Mouse (Mus musculus): Measurements from ENCODE around the gene Rbfox2.
"Not testable (repeated sequence)": the region's sequence is repeated elsewhere in the genome, so short reads cannot be mapped to it uniquely, and the experiment has no call there.

Rbfox2 gene

DNA sequence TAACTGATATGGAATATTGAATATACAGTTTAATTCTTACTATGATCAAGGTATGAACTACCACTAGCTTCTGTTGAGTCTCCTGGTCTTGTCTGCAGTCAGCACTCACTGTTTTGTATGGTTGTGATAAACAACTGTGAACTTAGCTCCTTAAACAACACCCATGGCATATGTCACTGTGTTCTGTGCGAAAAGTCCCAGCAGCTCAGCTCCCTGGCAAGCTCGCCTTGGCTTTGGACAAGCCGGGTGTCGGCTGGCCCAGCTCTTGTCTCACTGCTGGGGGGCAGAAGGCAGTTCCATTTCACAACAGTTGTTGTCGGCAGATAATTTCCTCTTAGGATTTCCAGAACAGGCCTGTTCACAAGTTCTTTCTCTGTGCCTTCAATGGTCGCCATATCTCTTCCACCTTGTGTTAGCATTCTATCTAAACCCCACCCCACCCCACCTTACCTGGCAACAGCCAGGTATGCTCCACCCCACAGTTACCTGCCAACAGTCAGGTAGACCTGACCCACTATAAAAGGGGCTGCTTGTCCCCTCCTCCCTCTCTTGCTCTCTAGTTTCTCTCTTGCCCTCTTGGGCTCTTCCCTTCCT is 241.4 kb downstream of the Rbfox2 start:
- DNase-seq (ENCODE audit: low read depth), result no peak

DNA sequence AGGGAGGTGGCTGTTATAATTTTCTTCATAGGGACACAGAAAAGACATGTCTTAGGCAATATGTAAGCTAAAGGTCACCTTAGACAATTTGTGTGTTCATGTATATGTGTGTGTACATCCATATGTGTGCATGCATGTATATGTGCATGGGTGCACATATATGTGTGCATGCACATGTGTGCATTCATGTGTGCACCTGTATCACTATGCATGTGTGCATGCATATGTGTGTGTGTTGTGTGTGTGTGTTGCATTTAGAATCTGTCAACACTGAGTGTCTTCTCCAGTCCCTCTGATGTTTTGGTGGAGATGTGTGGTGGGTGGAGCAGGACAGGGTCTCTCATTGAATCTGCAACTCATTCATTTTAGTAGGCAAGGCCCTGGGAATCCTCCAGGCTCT is 244.1 kb downstream of the Rbfox2 start:
- no peak for DNase-seq (ENCODE audit: low read depth)

DNA sequence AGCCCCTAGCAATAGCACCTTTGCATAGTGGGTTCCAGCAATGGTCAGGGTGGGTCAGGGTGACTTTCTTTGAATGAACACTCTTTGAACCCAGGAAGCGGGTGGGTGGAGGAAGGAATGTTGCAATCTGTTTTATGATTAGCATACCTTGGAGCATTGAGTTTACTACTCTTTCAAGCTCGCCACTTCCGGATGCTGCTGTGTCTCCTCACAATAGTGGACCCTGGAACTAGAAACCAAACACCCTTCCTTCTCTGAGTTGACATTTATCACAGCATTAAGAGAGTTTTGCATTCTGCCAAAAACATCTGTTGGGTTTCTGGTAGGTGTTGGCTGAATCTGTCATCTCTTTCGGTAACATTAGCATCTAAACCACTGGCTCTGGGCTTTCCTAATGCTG is 247.4 kb downstream of the Rbfox2 start:
- DNase-seq (ENCODE audit: low read depth), result not testable (repeated sequence)

DNA sequence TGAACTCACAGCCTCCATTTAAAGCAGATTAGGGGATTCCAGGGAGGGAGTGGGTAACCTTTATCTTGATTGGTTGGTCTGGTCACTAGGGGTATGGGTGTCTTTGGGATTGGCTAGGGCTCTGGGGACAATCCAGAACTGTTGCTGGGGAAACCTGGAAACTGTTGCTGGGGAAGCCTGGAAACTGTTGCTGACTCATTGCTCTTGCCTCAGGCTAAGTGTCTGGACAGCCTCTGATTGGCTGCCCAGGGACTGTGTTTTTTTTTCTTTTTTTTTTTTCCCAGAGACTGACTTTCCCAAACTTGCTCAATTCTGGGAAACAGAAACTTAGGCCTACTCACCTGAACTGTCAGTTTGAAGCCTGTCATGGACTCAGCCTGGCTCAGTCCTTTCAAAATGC is 248.2 kb downstream of the Rbfox2 start:
- DNase-seq (ENCODE audit: low read depth), result peak; percentile 60

DNA sequence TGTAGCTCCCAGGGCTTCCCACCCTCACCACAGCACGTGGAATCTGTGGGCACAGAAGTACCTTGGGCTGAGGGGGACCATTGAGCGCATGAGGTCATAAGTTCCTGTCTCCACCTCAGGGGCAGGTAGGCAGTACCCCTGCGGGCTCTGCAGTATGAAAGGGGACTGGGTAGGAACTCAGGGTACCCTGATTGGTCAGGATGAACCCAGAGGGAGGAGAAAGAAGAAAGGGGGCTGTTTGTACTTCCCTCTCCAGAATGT is 250.1 kb downstream of the Rbfox2 start:
- no peak for DNase-seq (ENCODE audit: low read depth)

DNA sequence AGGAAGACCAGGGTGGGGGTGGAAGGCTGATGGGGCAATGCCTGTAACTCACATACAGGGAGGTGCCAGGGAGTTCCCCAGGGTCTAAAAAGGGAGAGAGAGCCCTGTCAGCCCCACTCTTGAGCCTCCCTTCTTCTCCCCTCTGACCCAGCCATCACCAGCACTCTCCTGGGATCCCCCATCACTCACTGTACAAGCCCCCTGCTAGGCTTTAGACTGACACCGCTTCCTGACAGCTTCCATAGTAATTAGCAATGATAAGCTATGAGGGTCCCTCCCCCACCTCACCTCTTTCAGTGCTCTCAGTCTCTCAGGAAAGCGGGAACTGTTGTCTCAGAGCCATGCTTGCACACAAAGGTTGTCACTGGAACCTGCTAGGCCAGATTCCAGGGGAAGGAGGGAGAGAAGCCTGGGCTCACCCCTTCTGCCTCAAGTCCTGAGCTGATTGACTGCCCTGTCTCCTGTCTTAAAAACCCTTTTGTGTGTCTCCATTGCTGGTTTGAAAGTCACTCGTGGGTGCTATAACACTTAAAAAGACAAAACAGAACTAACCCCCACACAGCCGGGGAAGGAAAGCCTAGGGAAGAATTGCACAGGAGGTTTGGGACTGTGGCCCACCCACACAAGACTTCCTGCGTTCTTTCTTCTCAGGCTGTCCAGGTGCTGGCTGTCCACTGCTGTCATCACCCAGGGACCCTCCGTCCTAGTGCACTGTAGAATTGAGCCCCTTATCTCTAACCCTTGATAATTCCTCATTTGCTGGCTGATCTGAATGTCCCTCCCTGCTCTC is 250.6 kb downstream of the Rbfox2 start:
- DNase-seq (ENCODE audit: low read depth), result no peak

DNA sequence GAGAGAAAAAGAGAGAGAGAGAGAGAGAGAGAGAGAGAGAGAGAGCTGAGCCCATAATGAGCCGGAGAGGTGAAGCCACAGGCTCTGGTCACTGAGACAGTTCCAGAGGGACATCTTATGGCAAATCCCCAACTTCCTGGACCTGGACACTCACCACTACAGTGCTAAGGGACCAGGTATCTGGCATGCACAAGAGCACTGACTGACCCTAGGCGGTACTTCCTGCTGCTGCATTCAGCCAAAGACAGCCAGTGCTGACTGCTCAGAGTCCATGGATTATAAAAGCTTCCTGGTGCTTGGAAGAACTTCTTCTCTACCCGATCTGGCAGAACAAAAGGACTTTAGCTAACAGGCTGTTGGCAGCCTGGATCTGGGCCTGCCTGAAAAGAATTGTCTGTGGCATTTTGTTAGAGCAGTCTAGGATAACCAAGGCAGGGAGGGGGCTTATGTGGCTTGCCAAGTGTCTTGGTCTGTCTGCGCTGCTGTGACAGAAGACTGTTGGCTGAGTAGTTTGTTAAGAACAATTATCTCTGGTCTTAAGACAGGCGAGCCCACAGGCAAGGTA is 252.1 kb downstream of the Rbfox2 start:
- no peak for DNase-seq (ENCODE audit: low read depth)

DNA sequence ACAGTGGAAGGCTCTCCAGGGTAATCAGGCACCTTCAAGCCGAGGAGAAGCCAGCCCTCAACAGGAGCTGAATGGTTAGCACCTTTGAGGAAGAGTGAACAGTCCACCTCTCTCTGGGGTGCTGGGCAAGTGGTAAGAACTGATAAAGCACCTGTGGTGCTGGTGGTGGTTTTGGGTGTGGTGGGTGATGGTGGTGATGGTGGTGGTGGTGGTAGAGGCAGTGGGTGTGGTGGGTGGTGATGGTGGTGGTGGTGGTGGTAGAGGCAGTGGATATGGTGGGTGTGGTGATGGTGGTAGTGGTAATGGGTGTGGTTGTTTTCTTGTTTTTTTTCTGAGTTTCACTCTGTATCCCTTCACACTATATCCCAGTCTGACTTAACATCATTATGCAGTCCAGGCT is 253.8 kb downstream of the Rbfox2 start:
- DNase-seq (ENCODE audit: low read depth), result no peak

DNA sequence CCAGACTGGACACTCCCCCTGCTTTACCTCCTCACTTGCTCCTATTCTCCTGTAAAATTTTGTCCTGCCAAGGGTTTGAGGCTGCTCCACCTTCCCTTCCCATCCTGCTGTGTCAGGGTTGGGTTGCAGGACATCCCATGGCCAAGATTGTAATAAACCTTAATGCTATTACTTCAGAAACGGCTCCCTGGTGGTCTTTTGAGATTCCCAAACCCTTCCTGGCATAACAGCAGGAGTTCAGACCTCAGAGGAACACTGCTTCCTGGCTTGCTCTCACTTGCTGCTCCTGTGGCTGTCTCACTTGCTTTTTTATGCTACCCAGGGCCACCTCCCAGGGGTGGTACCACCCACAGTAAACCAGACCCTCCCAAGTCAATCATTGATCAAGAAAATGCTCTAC is 254.6 kb downstream of the Rbfox2 start:
- no peak for DNase-seq (ENCODE audit: low read depth)

DNA sequence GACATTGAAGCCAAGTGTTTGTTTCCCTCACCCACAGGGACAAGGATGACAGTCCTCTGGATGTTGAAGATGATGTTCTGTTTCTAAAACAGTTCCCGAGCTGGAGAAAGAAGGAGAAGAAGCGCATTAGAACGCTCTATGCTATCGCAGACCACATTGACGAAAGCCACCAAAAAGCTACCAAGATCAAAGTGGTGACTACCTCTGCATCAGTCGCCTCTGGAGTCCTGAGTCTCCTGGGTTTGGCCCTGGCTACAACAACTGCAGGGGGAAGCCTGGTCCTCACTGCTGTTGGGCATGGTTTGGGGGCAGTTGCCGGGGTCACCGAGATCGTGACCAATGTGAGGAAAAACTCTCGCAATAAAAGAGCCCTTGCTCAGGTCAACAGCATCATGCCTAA is 256.2 kb downstream of the Rbfox2 start, which contains the start of gene Mb:
TSS of gene Mb (minus strand) at position 101 of the 400 bp plus-strand sequence.
- DNase-seq (ENCODE audit: low read depth), result no peak

DNA sequence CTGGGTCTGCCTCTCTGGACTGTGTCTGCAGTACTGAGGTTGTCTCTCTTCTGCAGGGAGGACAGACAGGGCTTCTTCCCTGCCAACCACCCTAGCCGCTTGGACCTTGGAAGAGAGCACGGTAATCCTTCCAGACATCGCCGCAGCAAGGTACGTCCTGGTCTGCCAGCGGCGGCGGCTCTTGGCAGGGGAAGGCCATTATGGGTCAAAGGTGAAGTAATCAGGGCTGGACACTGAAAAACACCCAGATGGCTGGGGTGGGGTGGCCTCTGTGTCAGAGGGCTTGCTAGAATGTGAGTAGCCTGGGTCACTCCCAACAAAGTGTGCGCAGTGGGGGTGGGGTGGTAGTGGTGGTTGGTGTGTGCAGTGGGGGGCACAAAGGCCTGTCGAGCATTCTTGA is 261.2 kb downstream of the Rbfox2 start:
- DNase-seq (ENCODE audit: low read depth), result no peak

DNA sequence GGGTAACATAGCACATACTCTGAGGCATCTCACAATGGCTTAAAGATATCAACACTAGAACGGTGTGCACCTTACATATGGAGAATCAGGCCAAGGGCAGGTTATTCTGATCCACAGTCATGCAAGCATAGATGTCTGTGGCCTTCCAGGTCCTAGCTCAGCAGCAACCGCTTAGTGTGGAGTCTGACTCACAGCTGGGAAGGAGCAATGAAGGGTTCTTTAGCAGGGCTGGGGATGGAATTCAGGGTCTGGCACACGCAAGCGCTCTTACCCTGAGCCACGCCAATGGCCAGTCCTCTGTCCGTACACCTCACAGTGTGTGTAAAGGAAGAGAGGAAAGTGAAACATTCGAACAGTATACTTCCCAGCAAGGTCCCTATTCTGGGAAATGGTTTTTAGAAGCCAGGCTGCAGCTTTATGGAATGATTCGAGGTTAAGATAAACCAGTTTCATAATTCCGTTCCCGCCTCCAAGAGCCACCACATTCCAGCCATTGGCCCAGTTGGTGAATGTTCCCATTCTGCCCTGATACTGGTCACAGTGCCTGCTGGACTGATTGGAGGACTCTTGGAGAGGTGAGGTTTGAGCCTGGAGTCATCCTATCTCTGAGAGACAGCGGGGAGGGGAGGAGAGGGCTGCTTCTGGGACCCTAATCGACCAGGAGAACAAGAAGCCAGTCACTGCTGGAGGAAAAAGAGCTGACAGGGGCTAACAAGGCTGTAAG is 262.0 kb downstream of the Rbfox2 start, which contains the start of gene Apol6:
TSS of gene Apol6 (plus strand) at position 133 of the 724 bp plus-strand sequence.
- DNase-seq (ENCODE audit: low read depth), result peak; percentile 78

DNA sequence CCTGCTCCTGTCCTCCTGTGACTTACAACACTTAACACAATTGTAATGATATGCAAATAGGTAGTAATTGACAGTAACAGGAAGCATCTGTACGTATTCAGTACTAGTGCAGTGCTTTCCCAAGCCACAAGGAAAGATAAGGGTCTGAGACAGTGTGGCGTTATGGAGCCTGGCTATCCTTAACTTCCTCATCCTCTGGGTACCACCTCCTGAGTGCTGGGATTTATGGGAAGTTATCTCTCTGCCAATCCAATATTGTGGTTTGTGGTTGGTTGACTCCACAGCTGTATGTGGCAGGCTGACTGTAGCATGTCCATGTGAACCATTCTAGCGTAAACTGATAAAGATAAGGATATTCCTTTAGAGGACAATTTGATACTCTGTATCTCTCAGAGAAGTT is 266.0 kb downstream of the Rbfox2 start:
- no peak for DNase-seq (ENCODE audit: low read depth)

DNA sequence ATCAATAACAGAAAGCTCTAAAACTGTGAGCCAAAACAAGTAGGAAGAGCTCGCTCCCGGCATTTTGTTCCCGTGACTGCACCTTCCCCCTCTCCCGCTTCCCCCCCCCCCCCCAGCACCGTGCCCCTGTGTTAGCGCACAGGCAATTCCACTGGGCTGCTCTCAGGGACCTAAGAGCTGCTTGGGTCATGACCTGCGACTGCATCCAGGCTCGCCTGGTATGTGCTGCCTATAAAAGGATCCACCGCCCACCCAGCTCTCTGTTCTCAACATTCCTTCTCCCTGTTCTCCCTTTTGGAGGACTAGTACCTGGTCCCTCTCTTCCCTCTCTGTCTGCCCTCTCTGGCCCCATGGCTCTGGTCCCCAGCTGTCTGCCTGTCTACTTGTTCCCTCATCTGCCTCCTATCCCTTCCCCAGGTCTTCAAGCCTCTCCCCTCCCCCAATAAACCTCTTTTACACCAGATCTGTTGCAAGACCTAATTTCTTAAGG is 267.5 kb downstream of the Rbfox2 start:
- DNase-seq (ENCODE audit: low read depth), result no peak

DNA sequence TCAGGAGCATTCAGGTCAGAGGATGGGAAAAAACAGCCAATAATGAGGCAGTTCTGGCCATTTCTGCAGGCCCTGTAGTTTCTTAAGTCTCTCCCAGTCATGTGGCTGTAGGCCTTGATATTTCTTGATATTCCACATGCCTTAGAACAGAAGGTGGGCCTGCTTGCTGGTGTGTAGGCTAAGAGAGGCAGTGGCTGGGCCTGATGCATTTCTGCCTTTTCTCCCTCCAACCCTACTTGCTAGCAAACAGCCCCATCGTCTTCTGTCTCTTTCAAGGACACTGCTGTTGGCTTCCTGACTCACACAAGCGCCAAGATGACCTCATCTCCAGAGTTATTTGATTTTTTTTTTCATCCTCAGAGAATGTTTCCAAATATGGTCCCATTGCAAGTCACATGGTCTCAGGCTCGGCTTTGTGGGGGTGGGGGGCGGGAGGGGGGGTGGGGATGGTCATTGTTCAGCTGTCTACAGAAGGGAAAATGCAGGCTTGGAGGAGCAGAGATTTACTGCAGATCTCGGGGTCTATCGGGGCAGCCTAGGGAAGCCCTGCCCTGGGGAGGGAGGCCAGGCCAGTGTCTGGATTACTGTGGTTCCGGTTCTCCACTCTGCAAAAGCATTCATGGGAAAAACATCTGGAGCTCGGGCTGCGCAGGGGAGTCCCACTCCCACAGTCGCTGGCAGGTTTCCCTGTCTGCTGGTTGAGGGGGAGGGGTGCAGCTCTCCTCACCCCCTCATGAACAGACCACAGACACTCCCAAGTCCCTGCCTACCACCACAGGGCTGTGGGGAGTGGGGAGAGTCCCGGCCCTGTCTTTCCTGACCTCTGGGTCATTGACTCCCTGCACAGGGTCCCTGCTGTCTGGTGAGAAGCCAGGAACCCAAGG is 269.3 kb downstream of the Rbfox2 start:
- DNase-seq (ENCODE audit: low read depth), result peak; percentile 98

DNA sequence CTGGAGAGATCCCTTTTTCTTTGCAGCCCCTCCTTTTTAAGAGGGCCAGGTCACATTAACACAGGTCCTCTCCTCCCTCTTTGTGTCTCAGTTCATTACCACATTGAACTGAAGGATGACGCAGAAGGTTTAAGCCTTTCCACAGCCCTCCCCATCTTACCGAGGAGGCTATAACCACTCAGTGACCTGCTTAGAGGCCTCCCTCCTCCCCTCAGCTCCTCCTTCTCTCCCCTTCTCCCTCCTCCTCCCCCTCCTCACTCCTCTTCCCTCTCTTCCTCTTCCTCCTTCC is 269.9 kb downstream of the Rbfox2 start:
- no peak for DNase-seq (ENCODE audit: low read depth)

DNA sequence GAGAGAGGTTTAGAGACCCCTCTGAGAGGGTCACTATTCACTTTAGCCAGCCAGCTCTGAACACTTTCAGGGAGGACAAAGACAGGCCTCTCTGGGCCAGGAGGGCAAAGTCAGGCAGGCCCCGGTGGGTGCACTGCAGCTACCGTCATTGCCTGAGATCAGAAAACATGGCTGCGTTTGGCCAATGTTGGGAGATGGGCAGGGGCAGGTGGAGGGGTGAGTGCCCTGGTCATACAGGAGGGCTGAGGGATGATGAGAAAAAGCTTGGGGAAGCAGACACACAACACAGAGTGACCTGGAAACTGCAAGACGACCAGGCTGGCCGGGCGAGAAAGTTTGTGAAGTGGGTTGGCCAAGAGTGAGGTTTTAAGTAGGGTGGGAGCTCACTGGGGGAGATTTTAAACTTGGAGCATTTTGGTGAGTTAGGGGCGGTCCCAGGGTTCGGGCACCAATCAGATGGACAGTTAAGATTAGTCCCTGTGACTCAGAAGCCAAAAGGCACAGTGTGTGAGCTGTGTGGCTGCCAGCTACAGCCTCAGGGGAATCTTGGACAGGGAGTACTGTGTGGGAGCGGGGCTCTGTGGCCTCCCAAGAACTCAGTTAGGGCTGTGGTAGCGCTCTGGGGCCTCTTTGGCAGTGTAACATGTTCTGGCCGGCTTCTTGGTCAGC is 270.4 kb downstream of the Rbfox2 start:
- DNase-seq (ENCODE audit: low read depth), result peak; percentile 99

DNA sequence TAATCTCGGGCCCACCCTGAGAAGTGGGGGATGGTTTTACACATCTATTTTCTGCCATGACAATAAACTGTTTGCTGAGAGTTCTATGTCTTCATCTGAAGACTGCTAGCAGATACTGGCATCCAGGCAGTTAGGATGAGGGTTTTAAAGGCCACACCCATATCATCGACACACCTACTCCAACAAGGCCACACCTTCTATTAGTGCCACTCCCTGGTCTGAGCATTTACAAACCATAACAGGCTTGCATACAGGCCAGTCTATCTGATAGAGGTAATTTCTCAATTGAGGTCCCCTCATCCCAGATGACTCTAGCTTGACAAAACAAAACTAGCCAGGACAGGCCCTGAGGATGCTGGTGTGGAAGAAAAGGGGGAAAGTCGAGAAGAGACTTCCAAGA is 271.2 kb downstream of the Rbfox2 start:
- no peak for DNase-seq (ENCODE audit: low read depth)

DNA sequence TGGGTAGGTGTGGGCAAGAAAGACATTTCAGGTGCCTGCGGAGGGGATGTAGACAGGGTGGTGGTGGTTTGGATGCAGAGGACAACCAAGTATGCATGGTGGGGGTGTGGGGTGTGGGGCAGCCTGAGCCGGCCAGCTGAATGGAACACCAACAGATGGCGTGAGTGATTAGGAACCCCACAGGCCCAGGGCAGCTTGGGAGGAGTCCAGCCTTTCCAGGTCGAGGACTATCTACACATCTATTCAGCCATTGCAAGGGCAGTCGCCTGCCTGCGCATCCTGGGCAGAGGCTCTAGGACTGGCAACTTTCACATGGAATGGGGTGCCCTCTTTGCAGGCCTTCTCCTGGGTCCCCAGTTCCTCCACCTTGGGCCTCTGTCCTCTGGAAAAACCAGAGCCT is 272.3 kb downstream of the Rbfox2 start:
- DNase-seq (ENCODE audit: low read depth), result no peak

DNA sequence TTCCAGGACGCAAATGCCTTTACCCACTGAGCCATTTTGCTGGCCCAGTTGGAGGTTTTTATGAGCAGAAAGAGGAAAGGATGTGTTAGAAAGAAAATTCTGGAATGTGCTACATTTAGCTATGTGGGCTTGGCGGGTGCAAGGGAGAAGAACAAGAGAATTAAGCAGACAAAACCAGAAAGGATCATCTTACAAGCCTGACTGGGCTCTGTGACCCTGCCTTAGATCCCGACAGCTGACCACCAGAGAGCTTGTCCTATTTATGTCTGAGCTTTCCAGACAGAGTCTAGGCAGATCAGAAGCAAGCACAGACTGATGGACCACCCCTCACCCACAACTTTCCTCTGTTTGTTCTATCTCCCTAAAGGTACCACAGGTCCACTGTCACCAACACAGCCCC is 275.5 kb downstream of the Rbfox2 start:
- no peak for DNase-seq (ENCODE audit: low read depth)

DNA sequence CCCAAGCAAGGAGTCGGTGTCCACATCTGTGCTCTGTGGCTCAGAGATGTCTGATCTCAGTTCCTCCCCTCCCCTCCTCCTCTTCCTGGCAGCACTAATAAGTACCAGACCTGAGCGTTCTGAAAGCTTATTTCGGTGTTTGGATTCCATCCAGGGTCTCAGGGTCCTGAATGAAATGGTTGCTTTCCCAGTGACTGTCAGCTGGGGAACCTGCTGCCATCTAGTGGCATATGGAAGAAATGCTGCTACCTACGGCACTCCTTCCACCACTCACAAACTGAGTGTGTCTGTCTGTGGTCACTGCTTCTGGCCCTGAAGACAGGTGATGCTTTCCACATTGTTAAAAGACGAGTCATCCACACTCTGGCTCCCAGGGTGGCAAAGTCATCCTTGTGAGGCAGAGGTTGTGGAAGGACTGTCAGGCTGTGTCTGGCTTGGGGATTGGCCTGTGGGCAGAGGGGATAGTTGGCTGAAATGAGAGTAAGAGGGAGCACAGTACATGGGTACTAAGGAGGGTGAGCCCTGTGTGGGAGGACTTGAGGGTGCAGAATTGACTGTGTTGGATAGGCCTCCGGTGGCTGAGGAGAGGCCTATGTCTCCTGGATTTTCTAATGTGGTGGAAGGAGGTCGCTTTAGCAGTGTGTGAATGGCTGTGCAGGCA is 277.3 kb downstream of the Rbfox2 start:
- DNase-seq (ENCODE audit: low read depth), result peak; percentile 86

Measured in fibroblast of lung, adult 2 months (primary cell).